Mouse (Mus musculus): ENCODE measurements around the gene Thop1. TPM values are rescaled to one million over a fixed set of nuclear protein-coding genes. Genes with fewer than 3 reads are reported as not detected.
A peak's percentile ranks its signal among the peaks of the same experiment; 100 is the strongest.

Gene Thop1
- polyA plus RNA-seq, 1 experiment from 2014 or later, result 48.5 TPM

DNA sequence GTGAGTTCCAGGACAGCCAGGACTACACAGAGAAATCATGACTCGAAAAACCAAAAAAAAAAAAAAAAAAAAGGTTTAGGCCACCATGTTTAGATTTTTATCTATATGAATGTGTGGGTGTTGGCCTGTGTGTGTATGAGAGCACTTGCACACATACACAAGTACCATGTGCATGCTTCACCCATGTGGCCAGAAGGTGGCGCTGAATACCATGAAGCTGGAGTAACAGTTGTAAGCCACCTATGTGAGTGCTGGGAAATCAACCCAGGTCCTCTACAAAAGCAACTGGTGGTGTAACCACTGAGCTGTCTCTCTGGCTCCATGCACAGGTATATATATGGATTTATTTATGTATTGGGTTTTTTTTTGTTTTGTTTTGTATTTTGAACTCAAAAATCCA lies 17.2 kb downstream of the Thop1 start:
- peaks cover 12% of the 10 kb centered on the region for H3K36me3 ChIP-seq
- H3K4me1 ChIP-seq (replicated peaks), result peaks cover 8% of the 10 kb centered on the region; the same call in 1 of the 2 replicates
- H3K27ac ChIP-seq, result no peak overlapping the region
- H3K9ac ChIP-seq (replicated peaks), result no peak overlapping the region
- no peaks in the 10 kb centered on the region for H3K9me3 ChIP-seq
- H3K27me3 ChIP-seq, result no peaks in the 10 kb centered on the region
- no peak overlapping the region for H3K4me3 ChIP-seq (replicated peaks)
- no peak for ATAC-seq
- WGBS, result 43% methylated on average over 2 of the region's 2 CpGs
- no peak overlapping the region for H3K4me2 ChIP-seq (replicated peaks)

GRCm38 (mm10) chr10:81089216-81089615 lies 19.4 kb downstream of the Thop1 start:
- H3K27ac ChIP-seq, result no peak overlapping the region
- no peaks in the 10 kb centered on the region for H3K27me3 ChIP-seq
- no peak for ATAC-seq
- H3K4me2 ChIP-seq (replicated peaks), result no peak overlapping the region
- H3K4me1 ChIP-seq (replicated peaks), result peaks cover 8% of the 10 kb centered on the region; the same call in 1 of the 2 replicates
- 57% methylated on average over 2 of the region's 2 CpGs for WGBS
- H3K9me3 ChIP-seq, result no peaks in the 10 kb centered on the region
- no peaks in the 10 kb centered on the region for H3K36me3 ChIP-seq
- H3K4me3 ChIP-seq (replicated peaks), result no peak overlapping the region
- H3K9ac ChIP-seq (replicated peaks), result no peak overlapping the region

- Histone ChIP-seq H3K9me3 (no peaks in the 10 kb centered on the region), H3K9ac (replicated peaks) (no peak overlapping the region; the same call in 1 of the 2 replicates), H3K4me3 (replicated peaks) (no peak overlapping the region), H3K4me2 (replicated peaks) (no peak overlapping the region), H3K4me1 (replicated peaks) (peaks cover 8% of the 10 kb centered on the region; the same call in 1 of the 2 replicates), H3K36me3 (no peaks in the 10 kb centered on the region), H3K27me3 (no peaks in the 10 kb centered on the region), H3K27ac (no peak overlapping the region)
- 82% methylated on average over 7 of the region's 7 CpGs for WGBS
- no peak for ATAC-seq
Measured at GRCm38 (mm10) chr10:81090621-81091020, 20.8 kb downstream of the Thop1 start.

DNA sequence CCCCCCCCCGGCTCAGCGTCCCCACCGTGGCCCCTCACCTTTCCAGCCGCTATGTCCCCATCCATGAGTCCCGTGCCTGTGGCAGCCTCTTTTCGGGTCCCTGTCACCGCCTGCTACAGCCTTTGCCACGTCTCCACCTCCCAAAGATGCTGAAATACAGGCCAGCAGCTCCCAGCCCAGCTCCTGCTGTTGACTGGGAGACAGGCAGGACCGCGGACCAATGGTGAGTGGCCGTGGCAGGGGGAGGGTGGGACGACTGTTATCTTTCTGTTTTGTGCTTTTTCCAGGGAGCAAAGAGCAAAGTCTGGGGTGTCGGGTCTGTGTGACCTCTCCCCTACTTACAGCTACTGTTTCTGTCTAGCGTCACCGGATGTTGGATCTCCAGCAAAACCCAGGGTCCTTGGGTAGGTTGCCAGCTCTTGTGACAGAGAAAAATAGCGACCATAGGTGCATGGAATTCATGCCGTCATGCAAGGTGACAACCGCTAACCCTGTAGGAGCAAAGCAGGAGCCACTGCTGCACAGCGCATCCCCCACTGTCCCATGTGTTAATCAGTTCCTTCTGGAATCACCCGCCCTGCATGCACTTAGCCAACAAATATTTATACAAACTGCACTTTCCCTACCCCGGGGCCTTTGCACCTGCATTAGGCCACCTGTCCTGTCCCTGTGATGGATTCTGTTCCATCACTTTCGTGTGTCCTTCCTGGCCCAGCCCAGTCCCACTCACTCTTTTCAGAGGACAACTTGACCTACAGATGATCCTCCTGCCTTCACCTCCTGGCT lies 22.8 kb downstream of the Thop1 start:
- no peak overlapping the region for H3K9ac ChIP-seq (replicated peaks)
- H3K9me3 ChIP-seq, result 0 out of 2 replicates have a peak, but pooled peaks cover 4% of the 10 kb centered on the region
- no peaks in the 10 kb centered on the region for H3K27me3 ChIP-seq
- H3K4me2 ChIP-seq (replicated peaks), result no peak overlapping the region
- no peak overlapping the region for H3K27ac ChIP-seq
- ATAC-seq, result no peak
- WGBS, result 65% methylated on average over 22 of the region's 22 CpGs
- H3K4me3 ChIP-seq (replicated peaks), result no peak overlapping the region
- H3K36me3 ChIP-seq, result no peaks in the 10 kb centered on the region
- H3K4me1 ChIP-seq (replicated peaks), result peaks cover 8% of the 10 kb centered on the region; the same call in 1 of the 2 replicates

- no peak overlapping the region for H3K27ac ChIP-seq
- no peaks in the 10 kb centered on the region for H3K4me1 ChIP-seq (replicated peaks)
- no peaks in the 10 kb centered on the region for H3K36me3 ChIP-seq
- no peak for ATAC-seq
- no peaks in the 10 kb centered on the region for H3K27me3 ChIP-seq
- 0 out of 2 replicates have a peak, but pooled peaks cover 4% of the 10 kb centered on the region for H3K9me3 ChIP-seq
- H3K4me2 ChIP-seq (replicated peaks), result no peak overlapping the region
- 64% methylated on average over 9 of the region's 9 CpGs for WGBS
- H3K4me3 ChIP-seq (replicated peaks), result no peak overlapping the region
- H3K9ac ChIP-seq (replicated peaks), result no peak overlapping the region
Measured at GRCm38 (mm10) chr10:81094931-81095678, 25.3 kb downstream of the Thop1 start.

DNA sequence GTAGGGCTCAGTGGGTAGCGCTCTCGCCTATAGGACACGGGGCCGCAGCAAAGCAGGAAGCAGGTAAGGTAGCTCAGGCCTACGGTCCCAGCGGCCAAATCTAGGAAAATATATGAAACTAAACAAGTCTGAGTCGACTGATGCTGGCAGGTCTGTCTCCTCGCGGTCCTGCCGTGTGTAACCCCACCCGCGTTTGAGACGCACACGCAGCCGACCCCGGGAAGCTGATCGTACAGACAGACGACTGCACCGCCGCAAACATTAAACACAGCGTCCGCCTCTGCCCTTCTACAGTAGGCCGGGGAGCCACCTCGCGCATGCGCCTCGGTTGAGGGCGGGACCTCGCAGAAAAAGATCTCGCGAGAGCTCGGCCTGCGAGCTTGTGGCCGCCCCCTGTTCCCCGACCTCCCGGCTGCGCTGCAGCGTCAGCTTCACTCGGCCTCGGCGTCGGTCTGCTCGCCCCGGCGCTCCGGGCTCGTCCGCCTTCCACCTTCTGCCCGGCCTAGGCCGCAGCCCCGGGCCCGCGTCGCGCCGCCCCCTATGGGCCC lies 35.8 kb downstream of the Thop1 start, which contains the start of gene Map2k2:
Gene Map2k2 (plus strand): TSS at position 351 of the 548 bp plus-strand sequence.
- under 1% methylated on average over 53 of the region's 56 CpGs for WGBS

DNA sequence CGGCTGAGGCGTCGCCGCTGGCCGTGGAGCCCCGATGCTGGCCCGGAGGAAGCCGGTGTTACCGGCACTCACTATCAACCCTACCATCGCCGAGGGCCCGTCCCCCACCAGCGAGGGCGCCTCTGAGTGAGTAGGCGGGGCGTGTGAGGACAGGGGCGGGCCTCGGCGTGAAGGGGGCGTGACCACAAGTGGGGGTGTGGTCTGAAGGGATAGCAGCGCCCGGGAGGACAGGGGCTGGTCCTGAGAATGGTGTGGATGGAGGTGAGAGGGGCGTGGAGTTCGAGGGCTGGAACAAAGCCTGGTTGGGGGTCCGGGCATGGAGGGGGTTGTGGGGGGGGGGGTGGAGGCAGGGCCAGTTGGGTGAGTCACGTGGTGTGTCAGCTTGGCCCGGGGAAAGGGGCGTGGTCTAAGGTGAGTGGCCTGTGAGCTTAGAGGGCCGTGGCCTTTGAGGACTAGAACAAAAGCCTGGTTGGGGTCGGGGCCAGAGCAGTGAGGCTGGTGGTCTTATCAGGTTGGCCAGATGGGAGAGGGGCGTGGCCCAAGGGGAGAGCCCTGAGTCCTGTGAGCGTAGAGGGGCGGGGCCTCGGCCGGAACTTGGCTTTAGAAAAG lies 36.4 kb downstream of the Thop1 start:
- peaks cover 32% of the 10 kb centered on the region for H3K36me3 ChIP-seq
- H3K27ac ChIP-seq, result peak overlapping the region; percentile 100
- peak overlapping the region; percentile 71 for H3K4me3 ChIP-seq (replicated peaks)
- peak overlapping the region; percentile 77 for H3K4me2 ChIP-seq (replicated peaks)
- no peaks in the 10 kb centered on the region for H3K27me3 ChIP-seq
- H3K4me1 ChIP-seq (replicated peaks), result peaks cover 31% of the 10 kb centered on the region
- WGBS, result under 1% methylated on average over 33 of the region's 35 CpGs
- ATAC-seq, result peak; percentile 85
- H3K9ac ChIP-seq (replicated peaks), result peak overlapping the region; percentile 97
- H3K9me3 ChIP-seq, result no peaks in the 10 kb centered on the region

More for the DNA sequence above, 35.8 kb downstream of the Thop1 start, which contains the start of gene Map2k2:
- H3K27me3 ChIP-seq, result no peaks in the 10 kb centered on the region
- peak within 1 kb of the TSS; percentile 77 for H3K4me2 ChIP-seq (replicated peaks)
- H3K4me3 ChIP-seq (replicated peaks), result peak within 1 kb of the TSS; percentile 71
- ATAC-seq, result peak; percentile 94
- peaks cover 31% of the 10 kb centered on the region for H3K4me1 ChIP-seq (replicated peaks)
- peak within 1 kb of the TSS; percentile 97 for H3K9ac ChIP-seq (replicated peaks)
- peak within 1 kb of the TSS; percentile 100 for H3K27ac ChIP-seq
- H3K36me3 ChIP-seq, result peaks cover 27% of the 10 kb centered on the region
- no peaks in the 10 kb centered on the region for H3K9me3 ChIP-seq

GRCm38 (mm10) chr10:81112946-81113345 lies 43.1 kb downstream of the Thop1 start:
- no peak overlapping the region for H3K4me3 ChIP-seq (replicated peaks)
- no peak overlapping the region for H3K9ac ChIP-seq (replicated peaks)
- ATAC-seq, result no peak
- H3K36me3 ChIP-seq, result peaks cover 94% of the 10 kb centered on the region
- H3K4me1 ChIP-seq (replicated peaks), result peaks cover 8% of the 10 kb centered on the region
- H3K27me3 ChIP-seq, result no peaks in the 10 kb centered on the region
- H3K9me3 ChIP-seq, result no peaks in the 10 kb centered on the region
- no peak overlapping the region for H3K4me2 ChIP-seq (replicated peaks)
- H3K27ac ChIP-seq, result no peak overlapping the region
- WGBS, result 93% methylated on average over 6 of the region's 6 CpGs

- no peak overlapping the region for H3K4me3 ChIP-seq (replicated peaks)
- no peaks in the 10 kb centered on the region for H3K9me3 ChIP-seq
- peaks cover 96% of the 10 kb centered on the region for H3K36me3 ChIP-seq
- 94% methylated on average over 10 of the region's 10 CpGs for WGBS
- H3K4me2 ChIP-seq (replicated peaks), result no peak overlapping the region
- no peak overlapping the region for H3K27ac ChIP-seq
- no peak overlapping the region for H3K9ac ChIP-seq (replicated peaks)
- no peak for ATAC-seq
- no peaks in the 10 kb centered on the region for H3K27me3 ChIP-seq
- H3K4me1 ChIP-seq (replicated peaks), result no peaks in the 10 kb centered on the region
Measured at GRCm38 (mm10) chr10:81119625-81120024, 49.8 kb downstream of the Thop1 start.

- Histone ChIP-seq H3K4me1 (replicated peaks) (no peaks in the 10 kb centered on the region), H3K27me3 (no peaks in the 10 kb centered on the region), H3K36me3 (peaks cover 92% of the 10 kb centered on the region), H3K9me3 (no peaks in the 10 kb centered on the region), H3K4me3 (replicated peaks) (no peak overlapping the region), H3K9ac (replicated peaks) (no peak overlapping the region), H3K4me2 (replicated peaks) (no peak overlapping the region), H3K27ac (no peak overlapping the region)
- no peak for ATAC-seq
- WGBS, result 91% methylated on average over 7 of the region's 7 CpGs
Measured at GRCm38 (mm10) chr10:81120650-81121049, 50.8 kb downstream of the Thop1 start.

DNA sequence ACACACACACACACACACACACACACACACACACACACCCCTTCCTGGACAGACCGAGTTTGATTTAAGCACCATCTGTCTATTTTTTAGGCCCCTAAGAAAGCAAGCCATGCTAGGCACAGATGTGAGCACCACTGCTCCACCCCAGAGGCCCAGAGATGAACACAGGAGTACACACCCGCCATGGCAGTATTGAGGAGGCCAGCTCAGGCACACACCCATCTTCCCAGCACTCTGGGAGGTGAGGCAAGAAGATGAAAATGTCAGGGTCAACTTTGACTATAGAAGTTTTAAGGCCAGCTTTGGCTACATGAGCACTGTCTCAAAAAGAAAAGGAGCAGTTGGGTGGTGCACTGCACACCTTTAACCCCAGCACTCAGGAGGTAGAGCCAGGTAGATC lies 53.1 kb downstream of the Thop1 start:
- peaks cover 72% of the 10 kb centered on the region for H3K36me3 ChIP-seq
- ATAC-seq, result no peak
- 85% methylated on average over 2 of the region's 2 CpGs for WGBS

More for the DNA sequence above, 53.1 kb downstream of the Thop1 start:
- H3K27ac ChIP-seq, result no peak overlapping the region
- peaks cover 4% of the 10 kb centered on the region for H3K27me3 ChIP-seq
- no peaks in the 10 kb centered on the region for H3K9me3 ChIP-seq
- H3K4me2 ChIP-seq (replicated peaks), result no peak overlapping the region
- H3K4me1 ChIP-seq (replicated peaks), result no peaks in the 10 kb centered on the region
- H3K4me3 ChIP-seq (replicated peaks), result no peak overlapping the region
- H3K9ac ChIP-seq (replicated peaks), result no peak overlapping the region
